Mouse (Mus musculus) cerebellum, adult 8-10 months (tissue): ENCODE results near the gene Tbce.
"Not testable (repeated sequence)": the region's sequence is repeated elsewhere in the genome, so short reads cannot be mapped to it uniquely, and the experiment has no call there.

Experiments
- DNase-seq: peaks from one replicate; pipeline ENCODE4 v3.0.0; 2022

Gene Tbce

DNA sequence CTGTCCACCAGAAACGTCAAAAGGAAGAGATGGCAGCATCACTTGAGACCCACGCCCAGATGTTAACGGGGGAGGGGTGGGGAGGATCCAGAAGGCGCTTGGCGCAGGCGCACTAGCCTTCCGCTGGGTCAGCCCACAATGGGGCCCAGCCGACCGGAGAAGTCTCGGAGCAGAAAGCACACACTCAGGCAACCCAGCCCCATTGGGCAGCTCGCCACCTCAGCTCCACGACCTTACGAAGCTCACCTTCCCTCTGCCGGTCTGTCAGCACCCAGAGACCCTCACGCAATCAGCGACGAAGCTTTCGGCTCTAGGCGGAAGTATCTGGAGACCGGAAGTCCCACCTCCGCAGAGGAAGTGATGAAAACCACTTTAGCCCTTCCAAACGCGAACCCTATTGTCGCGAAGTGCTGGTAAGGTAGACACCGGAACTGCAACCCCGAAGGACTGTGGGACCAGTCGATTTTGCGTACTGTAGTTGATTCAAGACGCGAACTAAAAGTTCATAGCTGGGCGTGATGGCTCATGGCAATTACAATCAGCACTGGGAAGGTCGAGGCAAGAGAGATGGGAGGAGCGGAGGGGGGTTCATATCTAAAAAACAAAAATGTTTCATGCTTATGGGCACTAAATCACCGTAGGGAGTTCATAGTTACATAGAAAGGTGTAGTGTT lies at the start of gene Tbce:
TSS of gene Tbce (minus strand) at position 347 of the 674 bp plus-strand sequence.
- peak; percentile 90 for DNase-seq

DNA sequence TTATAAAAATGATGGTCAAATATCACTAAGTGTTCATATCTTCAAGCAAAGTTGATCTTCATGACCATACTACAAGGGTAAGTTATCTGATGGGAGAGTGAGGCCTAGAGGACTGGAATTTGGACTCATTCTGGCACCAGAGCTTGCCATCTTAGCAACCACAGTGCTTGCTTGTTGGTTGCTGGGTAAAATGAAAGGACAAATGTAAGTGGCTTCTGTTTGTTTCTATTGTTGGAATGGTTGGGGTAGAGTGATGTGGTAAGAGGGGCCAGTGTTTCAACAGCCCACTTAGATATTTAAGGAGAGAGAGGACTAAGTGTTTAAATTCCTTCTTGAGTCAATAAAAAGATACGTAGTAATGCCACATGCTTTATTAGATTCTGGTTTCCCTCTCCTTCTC lies 49.2 kb upstream of the Tbce start:
- DNase-seq = no peak

DNA sequence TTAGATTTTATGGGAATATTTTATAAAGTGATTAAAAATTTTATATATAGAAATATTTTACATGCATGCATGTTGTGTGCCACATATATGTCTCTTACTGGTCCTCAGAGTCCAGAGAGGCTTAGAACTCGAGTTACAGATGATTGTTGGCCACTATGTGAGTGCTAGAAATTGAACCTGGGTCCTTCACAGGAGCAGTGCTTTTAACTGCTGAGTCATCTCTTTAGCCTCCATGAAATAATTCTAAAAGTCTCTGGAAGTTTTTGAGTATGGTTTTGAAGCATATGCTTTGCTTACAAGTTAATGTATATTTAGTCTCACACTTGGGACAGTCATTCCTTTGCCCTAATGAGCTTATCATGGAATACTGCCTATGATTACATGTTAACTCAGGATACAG lies 35.9 kb upstream of the Tbce start:
- DNase-seq = no peak

DNA sequence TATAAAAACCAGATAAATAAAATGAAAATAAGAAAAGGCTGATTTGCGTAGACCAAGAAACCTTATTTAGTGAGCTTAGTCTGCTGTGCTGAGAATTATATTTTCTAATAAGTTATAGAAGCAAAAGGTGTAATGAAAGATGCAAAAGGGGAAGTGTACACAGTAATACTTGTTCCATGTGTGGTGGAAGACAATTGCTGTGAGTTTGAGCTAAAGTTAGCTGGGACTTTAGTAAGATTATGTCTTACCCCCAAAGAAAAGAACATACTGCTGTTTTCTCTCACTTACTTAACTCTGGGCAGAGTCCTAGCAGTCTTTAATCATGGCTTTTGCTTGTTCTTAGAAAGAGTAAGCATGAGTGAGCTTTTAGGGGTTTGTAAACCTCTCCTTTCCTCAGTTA lies 34.9 kb upstream of the Tbce start:
- DNase-seq = no peak

DNA sequence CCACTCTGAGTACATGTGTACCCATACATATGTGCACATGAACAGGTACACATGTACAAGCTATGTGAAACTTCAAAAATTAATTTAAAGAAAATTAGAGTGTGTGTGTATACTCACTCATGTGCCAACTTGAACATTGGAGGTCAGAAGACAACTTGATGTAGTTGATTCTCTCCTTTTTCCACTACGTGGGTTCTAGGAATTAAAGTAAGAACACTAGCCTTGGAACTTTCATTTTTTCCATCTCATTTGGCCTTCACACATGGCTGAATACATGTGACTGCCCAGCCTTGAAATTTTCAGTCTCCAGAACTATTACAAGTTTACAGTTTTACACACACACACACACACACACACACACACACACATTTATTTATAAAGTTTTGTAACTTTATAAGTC lies 29.9 kb upstream of the Tbce start:
- DNase-seq = no peak

DNA sequence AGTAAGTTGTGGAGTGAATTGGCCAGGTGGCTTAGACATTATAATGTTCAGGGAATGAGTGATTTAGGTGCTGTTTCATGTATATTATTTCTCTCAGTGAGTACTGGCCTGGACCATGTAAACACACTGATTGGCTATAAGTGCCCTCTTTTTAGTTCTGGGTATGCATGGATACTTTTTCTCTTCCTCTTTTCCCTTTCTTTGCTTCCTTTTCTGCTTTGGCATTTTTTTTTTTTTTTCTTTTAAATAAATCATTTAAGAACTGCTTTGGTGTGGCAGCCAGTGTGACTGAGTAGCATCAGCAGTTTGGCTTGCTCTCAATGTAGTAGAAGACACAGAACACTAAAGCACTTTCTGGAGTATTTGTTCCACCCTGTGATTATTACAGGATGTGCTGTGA lies 28.6 kb upstream of the Tbce start:
- no peak for DNase-seq

DNA sequence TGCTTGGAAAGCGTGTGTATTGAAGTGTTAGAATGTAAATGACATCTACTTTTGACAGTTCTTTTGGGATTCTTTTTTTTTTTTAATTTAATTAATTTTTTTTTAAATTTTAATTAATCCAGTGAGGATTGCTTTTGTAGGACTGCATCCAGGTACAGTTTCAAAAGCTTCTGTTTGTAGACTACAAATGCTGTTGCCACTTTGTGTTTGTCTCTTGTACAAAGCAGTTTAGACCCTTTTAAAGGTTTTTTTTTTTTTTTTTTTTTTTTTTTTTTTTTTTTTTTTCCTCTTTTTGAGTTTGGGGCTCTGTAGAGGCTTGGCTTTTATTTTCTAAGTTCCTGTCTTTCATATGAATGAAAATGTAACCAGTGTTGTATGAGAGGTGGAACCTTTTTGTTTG lies 26.3 kb upstream of the Tbce start:
- no peak for DNase-seq

DNA sequence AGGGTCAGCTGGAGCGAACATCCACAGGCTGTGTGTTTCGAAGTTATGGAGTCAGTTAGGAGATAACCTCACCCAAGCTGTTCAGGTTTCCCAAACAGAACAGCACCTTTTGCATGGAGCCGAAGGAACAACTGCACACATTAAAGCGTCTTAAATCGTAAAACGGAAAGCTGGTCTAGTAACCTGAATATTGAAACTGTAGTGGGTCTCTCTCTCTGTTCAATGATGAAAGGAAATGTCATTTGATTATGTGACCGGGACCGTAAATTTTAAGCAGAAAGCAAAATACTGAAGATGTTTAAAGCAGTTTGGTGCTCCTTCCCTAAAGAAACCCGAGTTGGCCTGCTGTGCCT lies 25.6 kb upstream of the Tbce start:
- no peak for DNase-seq

DNA sequence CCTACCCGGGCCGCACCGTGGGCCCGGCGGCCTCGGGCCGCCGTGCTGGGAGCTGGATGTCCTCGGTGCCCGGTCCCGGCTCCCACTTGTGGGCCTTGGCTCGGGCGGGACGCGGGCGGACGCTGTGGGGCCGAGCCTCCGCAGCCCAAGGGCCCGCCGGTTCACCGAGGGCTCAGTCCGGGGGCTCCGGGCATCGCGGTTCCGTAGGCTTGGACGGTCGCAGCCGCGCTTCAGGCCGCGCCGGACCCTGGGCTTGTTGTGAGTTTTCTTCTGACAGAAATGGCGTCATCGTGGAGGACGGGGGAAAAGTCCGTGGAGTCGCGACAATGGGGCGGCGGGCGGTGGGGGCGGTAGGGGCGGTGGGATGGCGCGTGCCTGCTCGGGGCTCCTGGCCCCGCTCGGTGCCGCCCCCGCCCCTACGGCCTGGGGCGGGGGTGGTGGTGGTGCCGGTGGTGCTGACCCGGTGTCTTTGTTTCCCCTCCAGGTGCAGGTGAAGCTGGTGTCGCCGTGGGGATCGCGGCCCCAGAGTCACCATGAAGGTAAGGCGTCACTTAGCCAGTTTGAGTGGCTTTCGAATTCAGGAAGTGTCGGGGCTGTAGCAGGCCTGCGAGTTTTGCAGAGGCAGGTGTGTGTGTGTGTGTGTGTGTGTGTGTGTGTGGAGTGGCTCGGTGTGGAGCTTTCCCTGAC lies 25.0 kb upstream of the Tbce start:
- peak; percentile 46 for DNase-seq

DNA sequence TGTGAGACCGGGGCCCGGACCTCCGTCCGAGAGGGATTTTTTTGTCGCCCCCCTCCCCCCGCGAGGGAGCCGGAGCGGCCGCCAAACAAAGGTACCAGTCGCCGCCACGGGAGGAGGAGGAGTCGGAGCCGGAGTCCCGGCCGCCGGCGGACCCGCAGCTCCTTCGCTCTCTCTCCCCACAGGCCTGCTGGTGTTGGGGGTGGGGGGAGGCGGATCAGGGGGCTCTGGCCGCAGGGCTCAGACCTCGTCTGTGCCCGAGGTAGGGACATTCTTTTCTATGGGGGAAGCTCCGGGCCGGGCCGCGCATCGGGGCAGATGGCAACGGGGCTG lies 24.5 kb upstream of the Tbce start:
- DNase-seq = no peak

DNA sequence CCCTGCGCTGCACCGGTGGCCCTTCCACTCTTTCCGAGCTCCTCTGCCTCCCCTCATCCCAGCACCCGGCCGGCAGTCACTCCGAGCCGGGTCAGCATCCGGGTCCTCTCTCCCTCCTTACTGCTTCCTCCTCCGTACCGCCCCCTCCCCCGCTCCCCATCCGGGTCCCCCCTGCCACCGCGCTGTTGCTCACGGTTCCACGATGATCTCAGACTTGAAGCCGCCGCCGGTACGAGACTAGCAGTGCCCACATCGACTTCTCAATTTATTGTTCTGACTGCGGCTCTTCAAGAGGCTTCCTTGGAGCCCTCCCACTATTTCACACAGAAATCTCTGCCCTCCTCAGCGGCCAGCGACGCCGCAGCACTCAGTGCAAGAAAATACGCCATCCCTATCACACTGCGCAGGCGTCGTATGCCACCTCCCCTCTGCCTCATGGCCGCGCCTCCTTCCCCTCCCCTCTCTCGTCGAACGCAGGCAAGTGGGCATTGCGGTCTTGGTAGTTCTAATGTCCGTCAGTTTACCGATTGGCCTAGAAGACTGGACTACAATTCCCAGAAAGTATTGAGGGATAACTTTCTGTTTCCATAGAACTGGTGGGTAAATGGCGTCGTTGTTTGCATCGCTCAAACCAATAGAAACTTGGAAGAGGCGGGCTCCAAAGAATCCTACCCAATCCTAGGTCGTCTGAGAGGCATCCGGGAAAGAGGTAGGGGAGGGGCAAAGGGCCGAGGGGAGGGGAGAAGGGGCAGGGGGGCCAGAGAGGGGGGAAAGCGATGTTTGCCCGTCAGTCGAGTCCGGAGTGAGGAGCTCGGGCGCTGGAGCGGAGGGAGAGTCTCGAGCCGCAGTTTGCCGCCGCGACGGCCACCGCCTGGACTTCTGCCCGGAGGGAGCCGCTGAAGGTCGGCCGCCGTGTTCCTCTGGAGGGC lies 23.8 kb upstream of the Tbce start, which contains the start of the genes Arid4b and Ggps1:
TSS of gene Arid4b (plus strand) at position 220 of the 929 bp plus-strand sequence.
TSS of gene Ggps1 (minus strand) at position 476 of the 929 bp plus-strand sequence.
- peak; percentile 95 for DNase-seq

DNA sequence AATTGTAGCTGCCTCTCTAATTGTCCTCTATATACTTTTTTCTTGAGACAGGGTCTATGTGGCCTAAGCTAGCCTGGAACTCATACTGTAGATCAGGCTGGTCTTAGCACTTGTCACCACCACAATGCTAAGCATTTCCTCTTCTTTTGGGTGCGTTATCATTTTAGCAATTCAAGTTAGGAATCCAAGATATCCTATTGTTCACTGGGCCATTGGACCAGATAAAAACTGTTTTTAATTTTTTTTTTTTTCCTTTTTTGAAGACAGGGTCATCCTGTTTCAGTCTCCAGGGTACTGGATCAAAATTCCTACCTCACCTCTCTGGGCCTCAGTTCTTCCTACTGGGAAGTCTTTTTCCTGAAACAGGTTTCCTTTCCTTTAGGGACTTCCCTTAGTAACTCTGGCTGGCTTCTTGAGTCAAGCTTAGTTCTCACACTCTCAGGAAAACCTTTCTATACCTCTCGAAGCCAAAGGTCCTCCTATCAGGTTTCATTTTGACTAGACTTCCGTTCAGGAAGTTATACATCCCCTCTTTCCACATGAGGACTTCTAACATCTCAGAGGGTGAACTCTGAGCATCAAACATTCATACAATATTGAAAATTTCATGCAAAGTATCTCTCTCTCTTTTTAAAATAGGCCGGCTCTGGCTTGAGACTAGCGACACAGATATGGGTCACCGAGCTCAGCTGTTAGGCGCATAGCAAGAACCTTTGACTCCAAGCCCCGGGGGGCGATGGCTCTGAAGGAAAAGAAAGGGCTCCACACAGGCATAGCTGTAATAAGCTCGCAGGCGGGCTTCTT lies 23.0 kb upstream of the Tbce start:
- DNase-seq = peak; percentile 15

DNA sequence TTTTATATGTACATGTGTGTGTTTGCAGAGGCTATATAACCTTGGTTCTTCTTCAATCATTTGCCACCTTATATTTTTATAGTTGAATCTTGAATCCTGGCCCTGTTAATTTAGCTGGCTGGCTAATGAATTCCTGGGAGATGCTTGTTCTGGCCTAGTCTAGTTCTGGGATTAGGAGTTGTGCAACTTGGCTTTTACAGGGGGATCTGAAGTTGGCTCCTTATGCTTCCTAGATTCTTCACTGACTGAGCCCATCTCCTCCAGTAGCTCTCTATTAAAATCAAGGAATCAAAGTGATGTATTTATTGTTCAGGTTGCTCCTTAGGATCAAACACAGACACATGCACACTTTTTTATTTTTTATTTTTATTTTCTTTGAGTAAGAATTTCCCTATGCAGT lies 20.1 kb upstream of the Tbce start:
- DNase-seq = no peak

DNA sequence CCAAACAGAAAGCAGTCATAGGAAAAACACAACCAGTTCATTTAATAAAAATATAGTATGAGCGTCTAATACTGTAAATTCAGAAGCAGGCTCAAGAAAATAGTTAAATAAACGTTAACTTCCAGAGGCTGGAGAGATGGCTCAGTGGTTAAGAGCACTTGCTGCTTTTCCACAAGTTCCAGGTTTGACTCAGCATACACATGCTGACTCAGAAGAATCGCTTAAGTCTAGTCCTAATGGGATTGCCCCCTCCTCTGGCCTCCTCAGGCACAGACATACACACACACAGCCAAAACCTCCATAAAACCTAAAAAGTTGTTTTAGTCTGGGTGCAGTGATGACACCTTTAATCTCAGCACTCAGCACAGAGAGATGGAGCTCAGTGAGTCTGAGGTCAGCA lies 17.4 kb upstream of the Tbce start:
- no peak for DNase-seq

DNA sequence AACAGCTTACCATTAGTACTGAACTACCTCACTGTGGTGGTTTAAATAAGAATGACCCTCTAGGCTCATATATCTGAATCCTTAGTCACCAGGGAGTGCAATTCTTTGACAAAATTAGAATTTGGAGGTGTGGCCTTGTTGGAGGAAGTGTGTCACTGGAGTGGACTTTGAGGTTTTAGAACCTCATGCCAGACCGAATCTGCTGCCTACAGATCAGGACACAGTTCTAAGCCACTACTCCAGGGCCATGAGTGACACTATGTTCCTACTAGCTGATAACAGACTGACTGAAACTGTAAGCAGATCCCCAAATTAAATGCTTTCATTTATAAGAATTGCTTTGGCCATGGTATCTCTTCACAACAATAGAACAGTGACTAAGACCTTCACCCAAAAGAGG lies 10.4 kb upstream of the Tbce start:
- no peak for DNase-seq

DNA sequence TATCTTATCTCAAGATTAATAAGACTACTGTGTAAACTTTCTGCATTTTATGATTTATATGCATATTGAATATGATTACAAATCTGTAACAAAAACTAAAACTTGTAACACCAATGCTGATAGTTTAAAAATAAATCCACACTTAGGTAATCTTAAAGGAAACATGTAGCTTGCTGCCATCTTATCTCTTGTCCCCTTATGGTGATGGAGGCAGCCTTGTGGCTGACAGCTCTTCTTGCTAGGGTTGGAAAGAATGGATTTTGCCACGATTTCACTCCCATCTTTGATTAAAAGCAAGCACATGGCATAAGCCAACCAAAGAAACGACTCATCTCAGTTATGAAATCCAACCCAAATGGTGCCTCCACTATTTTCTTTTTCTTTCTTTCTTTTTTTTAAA lies 5.1 kb upstream of the Tbce start:
- DNase-seq = no peak

DNA sequence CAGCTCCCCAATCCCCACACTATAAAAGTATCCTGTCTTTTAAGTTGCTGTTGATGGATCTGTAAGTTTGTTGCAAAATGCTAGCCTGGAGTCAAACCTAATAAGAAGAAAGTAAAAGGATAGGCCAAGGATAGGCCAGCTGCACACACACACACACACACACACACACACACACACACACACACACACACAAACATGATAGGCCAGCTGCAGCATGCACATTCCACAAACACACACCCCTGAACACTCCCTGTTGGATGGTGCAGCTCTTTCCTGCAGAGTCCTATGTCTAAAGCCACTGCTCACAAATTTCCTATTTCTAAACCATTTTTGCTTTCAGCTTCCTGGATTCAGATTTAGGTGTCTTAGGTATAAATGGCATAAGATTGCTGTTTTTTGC lies 4.4 kb upstream of the Tbce start:
- DNase-seq = no peak

DNA sequence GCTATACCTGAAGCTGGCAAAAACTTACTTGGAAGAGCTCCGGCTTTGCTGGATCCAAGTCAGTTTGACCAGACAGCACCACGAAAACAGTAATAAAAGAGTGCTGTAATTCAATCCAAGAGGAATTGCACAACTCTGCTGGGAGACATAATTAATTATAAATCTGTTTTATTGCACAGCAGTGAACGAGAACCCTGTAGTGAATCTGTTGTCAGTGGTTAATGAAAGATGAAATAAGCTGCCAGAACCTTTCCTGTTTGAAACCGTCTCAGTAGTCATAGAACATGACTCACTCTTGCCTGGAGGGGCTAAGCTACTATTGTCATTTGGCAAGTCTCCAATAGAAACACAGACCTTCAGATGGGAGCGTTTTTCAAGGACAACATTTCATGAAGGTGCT lies 748 bp upstream of the Tbce start:
- DNase-seq = no peak

DNA sequence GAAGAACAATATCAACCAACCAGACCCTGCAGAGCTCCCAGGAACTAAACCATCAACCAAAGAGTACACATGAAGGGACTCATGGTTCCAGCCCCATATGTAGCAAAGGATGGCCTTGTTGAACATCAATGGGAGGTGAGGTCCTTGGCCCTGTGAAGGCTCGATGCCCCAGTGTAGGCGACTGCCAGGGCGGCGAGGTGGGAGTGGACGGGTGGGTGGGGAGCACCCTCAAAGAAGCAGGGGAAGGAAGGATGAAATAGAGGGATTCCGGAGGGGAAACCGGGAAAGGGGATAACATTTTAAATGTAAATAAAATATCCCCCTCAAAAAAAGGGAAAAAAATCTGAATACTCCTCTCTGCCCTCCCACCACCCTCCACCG lies 537 bp downstream of the Tbce start:
- DNase-seq = peak; percentile 16

DNA sequence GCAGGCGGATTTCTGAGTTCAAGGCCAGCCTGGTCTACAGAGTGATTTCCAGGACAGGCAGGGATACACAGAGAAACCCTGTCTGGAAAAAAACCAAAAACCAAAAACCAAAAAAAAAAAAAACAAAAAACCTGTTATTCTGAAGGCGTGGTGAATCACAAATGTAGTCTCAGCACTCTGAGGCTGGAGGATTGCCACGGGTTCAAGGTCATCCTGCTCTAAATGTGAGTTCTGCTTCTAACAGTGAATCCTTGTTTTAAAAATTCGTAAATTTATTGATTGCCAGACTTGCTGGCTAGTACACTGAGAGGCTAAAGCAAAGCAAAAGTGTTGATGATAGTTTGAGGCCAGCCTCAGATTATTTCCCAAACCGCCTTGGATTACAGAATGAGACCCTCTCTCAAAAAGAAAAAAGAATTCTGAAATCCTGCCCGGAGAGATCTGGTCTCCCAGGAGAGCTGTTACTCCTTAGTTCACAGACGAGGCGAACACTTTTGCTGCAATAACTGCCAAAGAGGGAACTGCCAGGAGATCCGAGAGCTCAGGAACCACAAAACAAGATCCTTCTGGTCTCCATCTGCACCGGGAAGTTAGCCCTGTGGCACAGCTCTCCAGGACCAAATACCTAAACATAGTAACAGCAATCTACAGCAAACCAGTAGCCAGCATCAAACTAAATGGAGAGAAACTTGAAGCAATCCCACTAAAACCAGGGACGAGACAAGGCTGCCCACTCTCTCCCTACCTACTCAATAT lies 3.4 kb downstream of the Tbce start:
- DNase-seq = no peak

DNA sequence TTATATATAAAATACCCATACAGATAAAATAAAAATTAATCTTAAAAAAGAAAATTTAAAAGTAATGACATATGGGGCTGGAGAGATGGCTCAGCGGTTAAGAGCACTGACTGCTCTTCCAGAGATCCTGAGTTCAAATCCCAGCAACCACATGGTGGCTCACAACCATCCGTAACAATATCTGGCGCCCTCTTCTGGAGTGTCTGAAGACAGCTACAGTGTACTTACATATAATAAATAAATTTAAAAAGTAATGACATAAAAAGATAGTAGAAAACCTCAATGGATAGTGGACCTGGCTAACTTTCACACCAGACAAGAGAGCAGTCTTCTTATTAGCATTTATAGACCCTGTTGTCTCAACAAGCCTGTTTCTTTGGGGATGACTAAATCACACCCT lies 4.1 kb downstream of the Tbce start:
- DNase-seq = not testable (repeated sequence)

DNA sequence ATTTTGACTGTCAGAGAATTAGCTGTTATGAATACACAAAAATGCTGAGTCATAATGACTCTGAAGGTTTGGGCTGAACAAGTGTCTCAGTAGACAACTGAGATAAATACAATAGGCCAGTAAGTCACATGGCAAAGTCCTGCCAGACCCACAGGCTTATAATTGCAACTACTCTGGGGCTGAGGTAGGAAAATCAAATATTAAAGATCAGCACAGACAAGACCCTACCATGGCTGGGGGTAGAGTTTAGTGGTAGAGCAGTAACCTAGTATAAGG lies 5.4 kb downstream of the Tbce start:
- DNase-seq = no peak
